Mouse (Mus musculus) lung, postnatal 0 days (tissue): ENCODE measurements around the gene Rxylt1. TPM values are rescaled to one million over a fixed set of nuclear protein-coding genes. Genes with fewer than 3 reads are reported as not detected.

Experiments
- ATAC-seq: fragments of 200-750 bp; cut with Nextera tagmentation; 2 replicates; pipeline ENCODE4 v1.8.0; 2017; ENCODE audit warnings: moderate library complexity
- DNase-seq: peaks from one replicate; pipeline ENCODE4 v3.0.0-alpha.2; 2016; ENCODE audit warnings: low spot score
- H3K27ac ChIP-seq: fragments of 300-500 bp; sonication (generic); 2 replicates; pipeline ENCODE4 v1.5.1; 2014; ENCODE audit warnings: antibody characterized with exemption, mild to moderate bottlenecking, low read length, mixed read lengths
- H3K27me3 ChIP-seq: fragments of 300-500 bp; sonication (generic); replicated peaks from 2 replicates; pipeline ENCODE4 v1.6.1; 2014; ENCODE audit warnings: low read length, mixed read lengths; ENCODE audit not compliant: insufficient read depth
- H3K36me3 ChIP-seq: fragments of 300-500 bp; sonication (generic); 2 replicates; pipeline ENCODE4 v1.6.1; 2014; ENCODE audit warnings: low read length, mixed read lengths; ENCODE audit not compliant: insufficient read depth
- H3K4me1 ChIP-seq: fragments of 300-500 bp; sonication (generic); 2 replicates; pipeline ENCODE4 v1.6.1; 2014; ENCODE audit warnings: antibody characterized with exemption, low read depth, low read length, mixed read lengths; ENCODE audit not compliant: insufficient read depth
- H3K4me2 ChIP-seq: fragments of 300-500 bp; sonication (generic); replicated peaks from 2 replicates; pipeline ENCODE4 v1.6.1; 2014; ENCODE audit warnings: low read depth, mild to moderate bottlenecking, low read length, moderate library complexity, mixed read lengths
- H3K4me3 ChIP-seq: fragments of 300-500 bp; sonication (generic); 2 replicates; pipeline ENCODE4 v1.5.1; 2014; ENCODE audit warnings: low read depth, low read length
- H3K9ac ChIP-seq: fragments of 300-500 bp; sonication (generic); replicated peaks from 2 replicates; pipeline ENCODE4 v1.6.1; 2014; ENCODE audit warnings: low read depth, mild to moderate bottlenecking
- H3K9me3 ChIP-seq: fragments of 300-500 bp; sonication (generic); 2 replicates; pipeline ENCODE4 v1.6.1; 2016; ENCODE audit warnings: low read length, mixed read lengths
- CTCF ChIP-seq: IDR thresholded peaks from 2 replicates; pipeline ENCODE4 v1.5.1; 2016; ENCODE audit warnings: antibody characterized with exemption, mild to moderate bottlenecking
- EP300 ChIP-seq: IDR thresholded peaks from 2 replicates; pipeline ENCODE4 v1.6.1; 2016; ENCODE audit warnings: antibody characterized with exemption, mild to moderate bottlenecking, control low read depth
- WGBS: fragments of 180-500 bp; shearing (Covaris S2); extraction: QIAGEN DNeasy Blood & Tissue Kit; methylation state at CpG from one replicate; pipeline ENCODE4 v1.1.7; 2014; 5-methylcytosine and 5-hydroxymethylcytosine counted together
- polyA plus RNA-seq: library from polyadenylated mRNA; unstranded; fragments of >200 nt; fragmentation: Nextera tagmentation; extraction: Ambion mirVana; gene quantifications from 2 replicates; pipeline ENCODE4 v1.2.1, GENCODE M21; 2015

Rxylt1 gene
- polyA plus RNA-seq, 1 experiment from 2014 or later = 56.0 TPM

DNA sequence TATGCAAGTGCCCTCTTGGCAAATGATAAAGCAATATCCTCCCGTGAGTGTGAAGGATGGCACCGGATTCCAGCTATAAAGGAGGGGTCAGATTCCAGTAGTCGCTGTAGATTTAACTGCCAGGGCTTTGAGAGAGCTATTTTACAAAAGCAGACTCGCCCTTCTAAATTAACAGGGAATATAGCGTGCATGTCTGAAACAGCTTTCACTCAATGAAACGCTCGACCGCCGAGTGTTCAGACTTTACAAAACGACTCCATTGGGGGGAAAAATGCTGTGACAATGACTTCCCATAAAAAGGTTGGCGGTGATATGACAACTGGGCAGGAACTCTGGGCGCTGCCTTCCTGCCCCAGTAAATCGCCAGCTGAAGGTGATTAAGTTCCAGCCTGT, 50.7 kb downstream of the Rxylt1 start:
- TF ChIP-seq CTCF (no peak), EP300 (no peak)
- Histone ChIP-seq H3K4me2 (peak overlapping the region; percentile 82), H3K9me3 (no peaks in the 10 kb centered on the region), H3K4me3 (peak overlapping the region; percentile 74), H3K36me3 (no peaks in the 10 kb centered on the region), H3K4me1 (peaks cover 5% of the 10 kb centered on the region; the same call in 1 of the 2 replicates), H3K27me3 (no peaks in the 10 kb centered on the region), H3K27ac (peak overlapping the region; percentile 66), H3K9ac (peak overlapping the region; percentile 68)
- WGBS = 1% methylated on average over 13 of the region's 13 CpGs
- ATAC-seq (no peak), DNase-seq (peak; percentile 43)

- ATAC-seq (no peak), DNase-seq (no peak)
- H3K9me3 ChIP-seq = no peaks in the 10 kb centered on the region
- no peaks in the 10 kb centered on the region for H3K36me3 ChIP-seq
- no peak overlapping the region; the same call in 1 of the 2 replicates for H3K9ac ChIP-seq
- H3K27ac ChIP-seq = no peak overlapping the region
- WGBS = 25% methylated on average over 9 of the region's 9 CpGs
- H3K4me2 ChIP-seq = peak overlapping the region; percentile 82
- peaks cover 5% of the 10 kb centered on the region; the same call in 1 of the 2 replicates for H3K4me1 ChIP-seq
- H3K4me3 ChIP-seq = peak overlapping the region; percentile 74; the same call in 1 of the 2 replicates
- TF ChIP-seq CTCF (no peak), EP300 (no peak)
- H3K27me3 ChIP-seq = no peaks in the 10 kb centered on the region
Measured at GRCm38 (mm10) chr10:122045946-122046345, 51.2 kb downstream of the Rxylt1 start.

GRCm38 (mm10) chr10:122044926-122045325, 52.2 kb downstream of the Rxylt1 start:
- peaks cover 5% of the 10 kb centered on the region; the same call in 1 of the 2 replicates for H3K4me1 ChIP-seq
- peaks cover 3% of the 10 kb centered on the region; the same call in 1 of the 2 replicates for H3K9me3 ChIP-seq
- TF ChIP-seq CTCF (no peak), EP300 (no peak)
- H3K9ac ChIP-seq = no peak overlapping the region
- WGBS = 77% methylated on average over 4 of the region's 4 CpGs
- no peaks in the 10 kb centered on the region for H3K36me3 ChIP-seq
- no peaks in the 10 kb centered on the region for H3K27me3 ChIP-seq
- no peak for ATAC-seq
- H3K4me3 ChIP-seq = no peak overlapping the region
- no peak for DNase-seq
- no peak overlapping the region for H3K4me2 ChIP-seq
- no peak overlapping the region for H3K27ac ChIP-seq

- WGBS = 38% methylated on average over 4 of the region's 4 CpGs
- DNase-seq (no peak), ATAC-seq (no peak)
- H3K36me3 ChIP-seq = no peaks in the 10 kb centered on the region
- TF ChIP-seq CTCF (peak; percentile 65), EP300 (no peak)
- no peak overlapping the region for H3K9ac ChIP-seq
- H3K27me3 ChIP-seq = no peaks in the 10 kb centered on the region
- H3K4me3 ChIP-seq = no peak overlapping the region
- no peak overlapping the region for H3K27ac ChIP-seq
- H3K4me2 ChIP-seq = no peak overlapping the region
- no peaks in the 10 kb centered on the region for H3K4me1 ChIP-seq
- peaks cover 3% of the 10 kb centered on the region; the same call in 1 of the 2 replicates for H3K9me3 ChIP-seq
Measured at GRCm38 (mm10) chr10:122040372-122040771, 56.8 kb downstream of the Rxylt1 start.

DNA sequence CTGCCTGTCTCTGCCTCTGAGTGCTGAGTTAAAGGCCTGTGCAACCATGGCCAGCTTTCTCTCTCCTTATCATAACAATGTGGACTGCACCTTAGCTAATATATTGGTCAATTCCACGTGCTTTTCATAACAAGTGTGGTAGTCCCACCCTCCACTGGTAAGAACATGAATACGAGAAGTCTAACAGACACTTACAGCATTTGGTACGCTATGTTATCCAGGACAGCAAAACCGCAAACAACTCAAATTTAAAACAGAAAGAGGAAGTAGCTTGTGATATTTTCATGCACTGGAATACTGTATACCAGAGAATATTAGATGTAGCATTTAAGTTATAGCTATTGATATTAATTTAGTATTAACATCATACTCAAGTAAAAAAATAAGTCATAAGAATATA, 57.6 kb downstream of the Rxylt1 start:
- H3K9me3 ChIP-seq = peaks cover 3% of the 10 kb centered on the region; the same call in 1 of the 2 replicates
- H3K27me3 ChIP-seq = no peaks in the 10 kb centered on the region
- H3K4me2 ChIP-seq = no peak overlapping the region
- no peak for ATAC-seq
- TF ChIP-seq CTCF (no peak), EP300 (no peak)
- no peaks in the 10 kb centered on the region for H3K36me3 ChIP-seq
- no peak for DNase-seq
- WGBS = 81% methylated on average over 4 of the region's 4 CpGs
- H3K27ac ChIP-seq = no peak overlapping the region
- H3K9ac ChIP-seq = no peak overlapping the region
- H3K4me1 ChIP-seq = no peaks in the 10 kb centered on the region
- no peak overlapping the region for H3K4me3 ChIP-seq

- Histone ChIP-seq H3K4me3 (no peak overlapping the region), H3K27me3 (no peaks in the 10 kb centered on the region), H3K27ac (no peak overlapping the region), H3K9ac (no peak overlapping the region), H3K4me1 (no peaks in the 10 kb centered on the region), H3K9me3 (peaks cover 3% of the 10 kb centered on the region; the same call in 1 of the 2 replicates), H3K4me2 (no peak overlapping the region), H3K36me3 (no peaks in the 10 kb centered on the region)
- 44% methylated on average over 3 of the region's 3 CpGs for WGBS
- DNase-seq (peak; percentile 52), ATAC-seq (peak; percentile 83)
- no peak for TF ChIP-seq EP300
Measured at GRCm38 (mm10) chr10:122038554-122038953, 58.6 kb downstream of the Rxylt1 start.

DNA sequence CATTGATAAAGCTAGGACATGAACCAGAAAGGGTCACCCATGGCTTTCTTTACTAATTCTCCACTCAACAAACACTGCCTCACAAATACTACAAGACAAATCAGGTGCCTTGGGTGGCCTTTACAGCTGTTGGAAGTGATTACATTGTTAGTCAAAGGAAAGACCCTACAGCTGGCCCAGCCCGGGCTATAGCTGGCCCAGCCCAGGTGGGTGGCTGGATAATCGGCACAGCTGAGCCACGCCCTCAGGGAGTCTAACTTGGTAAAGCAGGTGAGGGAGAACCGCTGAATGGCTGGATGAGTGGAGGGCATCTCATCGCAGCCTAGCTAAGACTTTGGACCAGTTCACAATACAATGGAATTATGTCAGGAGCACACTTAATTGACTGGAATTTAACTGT, 63.9 kb downstream of the Rxylt1 start:
- ATAC-seq (no peak), DNase-seq (no peak)
- TF ChIP-seq EP300 (no peak), CTCF (no peak)

More for the DNA sequence above, 63.9 kb downstream of the Rxylt1 start:
- no peaks in the 10 kb centered on the region for H3K36me3 ChIP-seq
- no peak overlapping the region for H3K27ac ChIP-seq
- H3K27me3 ChIP-seq = no peaks in the 10 kb centered on the region
- H3K4me2 ChIP-seq = no peak overlapping the region
- H3K9me3 ChIP-seq = no peaks in the 10 kb centered on the region
- H3K4me1 ChIP-seq = peaks cover 4% of the 10 kb centered on the region; the same call in 1 of the 2 replicates
- no peak overlapping the region for H3K4me3 ChIP-seq
- H3K9ac ChIP-seq = no peak overlapping the region
- 53% methylated on average over 5 of the region's 5 CpGs for WGBS
